Mouse (Mus musculus) liver, postnatal 0 days (tissue): ENCODE results near the gene Ptpro. TPM values are rescaled to one million over a fixed set of nuclear protein-coding genes. Genes with fewer than 3 reads are reported as not detected.

Experiments
- ATAC-seq: fragments of 200-750 bp; cut with Nextera tagmentation; 2 replicates; pipeline ENCODE4 v1.8.0; 2017; ENCODE audit warnings: mild to moderate bottlenecking, moderate library complexity
- DNase-seq: peaks from one replicate; pipeline ENCODE4 v3.0.0-alpha.2; 2016
- H3K27ac ChIP-seq: fragments of 300-500 bp; sonication (generic); 2 replicates; pipeline ENCODE4 v1.5.1; 2014; ENCODE audit warnings: antibody characterized with exemption, moderate library complexity, mild to moderate bottlenecking, low read depth
- H3K27me3 ChIP-seq: fragments of 300-500 bp; sonication (generic); 2 replicates; pipeline ENCODE4 v1.6.1; 2014; ENCODE audit warnings: low read length, control low read depth, mixed read lengths; ENCODE audit not compliant: insufficient read depth
- H3K36me3 ChIP-seq: fragments of 300-500 bp; sonication (generic); replicated peaks from 2 replicates; pipeline ENCODE4 v1.6.1; 2014; ENCODE audit warnings: mild to moderate bottlenecking, control low read depth, low read length, moderate library complexity, mixed read lengths; ENCODE audit not compliant: insufficient read depth
- H3K4me1 ChIP-seq: fragments of 300-500 bp; sonication (generic); 2 replicates; pipeline ENCODE4 v1.6.1; 2014; ENCODE audit warnings: antibody characterized with exemption, mild to moderate bottlenecking, control low read depth; ENCODE audit not compliant: insufficient read depth
- H3K4me2 ChIP-seq: fragments of 300-500 bp; sonication (generic); 2 replicates; pipeline ENCODE4 v1.6.1; 2014; ENCODE audit warnings: low read depth, mild to moderate bottlenecking, low read length, moderate library complexity, mixed read lengths
- H3K4me3 ChIP-seq: fragments of 300-500 bp; sonication (generic); 2 replicates; pipeline ENCODE4 v1.5.1; 2014; ENCODE audit warnings: low read depth, low read length
- H3K9ac ChIP-seq: fragments of 300-500 bp; sonication (generic); replicated peaks from 2 replicates; pipeline ENCODE4 v1.6.1; 2014; ENCODE audit warnings: mild to moderate bottlenecking, moderate library complexity
- H3K9me3 ChIP-seq: fragments of 300-500 bp; sonication (generic); 2 replicates; pipeline ENCODE4 v1.6.1; 2016; ENCODE audit warnings: mild to moderate bottlenecking, control low read depth, low read length, mixed read lengths
- CTCF ChIP-seq: sonication (generic); IDR thresholded peaks from 2 replicates; pipeline ENCODE4 v1.5.1; 2016; ENCODE audit warnings: antibody characterized with exemption, low read depth
- EP300 ChIP-seq: IDR thresholded peaks from 2 replicates; pipeline ENCODE4 v1.6.1; 2016; ENCODE audit warnings: antibody characterized with exemption, low read depth, mild to moderate bottlenecking
- WGBS: fragments of 180-500 bp; shearing (Covaris S2); extraction: QIAGEN DNeasy Blood & Tissue Kit; methylation state at CpG from one replicate; pipeline ENCODE4 v1.1.7; 2014; ENCODE audit not compliant: insufficient replicate concordance; 5-methylcytosine and 5-hydroxymethylcytosine counted together
- polyA plus RNA-seq: library from polyadenylated mRNA; unstranded; fragments of >200 nt; fragmentation: Nextera tagmentation; extraction: Ambion mirVana; gene quantifications from 2 replicates; pipeline ENCODE4 v1.2.1, GENCODE M21; 2015

Gene Ptpro
- polyA plus RNA-seq, 1 experiment from 2014 or later: 0.86 TPM

- Histone ChIP-seq H3K27me3 (no peaks in the 10 kb centered on the region), H3K36me3 (no peaks in the 10 kb centered on the region), H3K4me2 (no peak overlapping the region), H3K9me3 (peaks cover 3% of the 10 kb centered on the region; the same call in 1 of the 2 replicates), H3K9ac (no peak overlapping the region), H3K27ac (no peak overlapping the region), H3K4me1 (no peaks in the 10 kb centered on the region), H3K4me3 (no peak overlapping the region)
- no peak for DNase-seq
- WGBS: 82% methylated on average over 5 of the region's 5 CpGs
- ATAC-seq: no peak
- no peak for TF ChIP-seq EP300
- TF ChIP-seq CTCF: no peak
Observed at GRCm38 (mm10) chr6:137330782-137331181, 78.7 kb downstream of the Ptpro start.

GRCm38 (mm10) chr6:137331826-137332225 lies 79.7 kb downstream of the Ptpro start:
- Histone ChIP-seq H3K4me2 (no peak overlapping the region), H3K9ac (no peak overlapping the region)

GRCm38 (mm10) chr6:137339071-137339470 lies 87.0 kb downstream of the Ptpro start:
- 47% methylated on average over 4 of the region's 4 CpGs for WGBS
- H3K27me3 ChIP-seq: no peaks in the 10 kb centered on the region
- H3K4me3 ChIP-seq: no peak overlapping the region
- no peak overlapping the region for H3K4me2 ChIP-seq
- ATAC-seq: no peak
- no peaks in the 10 kb centered on the region for H3K9me3 ChIP-seq
- no peak for DNase-seq
- H3K4me1 ChIP-seq: no peaks in the 10 kb centered on the region
- H3K9ac ChIP-seq: no peak overlapping the region
- no peak overlapping the region for H3K27ac ChIP-seq
- H3K36me3 ChIP-seq: no peaks in the 10 kb centered on the region
- TF ChIP-seq EP300: no peak
- TF ChIP-seq CTCF: no peak

More at GRCm38 (mm10) chr6:137331826-137332225, 79.7 kb downstream of the Ptpro start:
- TF ChIP-seq EP300 (no peak), CTCF (no peak)
- Histone ChIP-seq H3K27ac (no peak overlapping the region), H3K36me3 (no peaks in the 10 kb centered on the region), H3K4me1 (no peaks in the 10 kb centered on the region), H3K9me3 (peaks cover 3% of the 10 kb centered on the region; the same call in 1 of the 2 replicates), H3K4me3 (no peak overlapping the region), H3K27me3 (no peaks in the 10 kb centered on the region)
- WGBS: 74% methylated on average over 3 of the region's 3 CpGs
- ATAC-seq: no peak
- no peak for DNase-seq

GRCm38 (mm10) chr6:137343688-137344441 lies 91.7 kb downstream of the Ptpro start:
- no peak overlapping the region for H3K27ac ChIP-seq
- DNase-seq: no peak

GRCm38 (mm10) chr6:137360166-137360565 lies 108.0 kb downstream of the Ptpro start:
- Histone ChIP-seq H3K36me3 (no peaks in the 10 kb centered on the region), H3K4me2 (no peak overlapping the region), H3K4me1 (no peaks in the 10 kb centered on the region), H3K9ac (no peak overlapping the region), H3K27ac (no peak overlapping the region), H3K9me3 (no peaks in the 10 kb centered on the region), H3K4me3 (no peak overlapping the region), H3K27me3 (no peaks in the 10 kb centered on the region)
- DNase-seq: no peak
- no peak for ATAC-seq
- WGBS: 77% methylated on average over 7 of the region's 7 CpGs
- TF ChIP-seq CTCF (no peak), EP300 (no peak)

More at GRCm38 (mm10) chr6:137343688-137344441, 91.7 kb downstream of the Ptpro start:
- H3K36me3 ChIP-seq: no peaks in the 10 kb centered on the region
- TF ChIP-seq EP300 (no peak), CTCF (no peak)
- no peak overlapping the region for H3K9ac ChIP-seq
- no peaks in the 10 kb centered on the region for H3K9me3 ChIP-seq
- no peaks in the 10 kb centered on the region for H3K27me3 ChIP-seq
- no peaks in the 10 kb centered on the region for H3K4me1 ChIP-seq
- ATAC-seq: no peak
- H3K4me3 ChIP-seq: no peak overlapping the region
- no peak overlapping the region for H3K4me2 ChIP-seq
- WGBS: 63% methylated on average over 5 of the region's 5 CpGs

- no peaks in the 10 kb centered on the region for H3K9me3 ChIP-seq
- no peaks in the 10 kb centered on the region for H3K36me3 ChIP-seq
- H3K27ac ChIP-seq: no peak overlapping the region
- H3K27me3 ChIP-seq: no peaks in the 10 kb centered on the region
- TF ChIP-seq CTCF (no peak), EP300 (no peak)
- ATAC-seq (peak; percentile 43; the same call in 1 of the 2 replicates), DNase-seq (no peak)
- no peak overlapping the region for H3K9ac ChIP-seq
- H3K4me3 ChIP-seq: no peak overlapping the region
- H3K4me2 ChIP-seq: no peak overlapping the region
- H3K4me1 ChIP-seq: no peaks in the 10 kb centered on the region
- whole genome bisulfite sequencing: 55% methylated on average over 8 of the region's 8 CpGs
Observed at GRCm38 (mm10) chr6:137362216-137362615, 110.1 kb downstream of the Ptpro start.
